Comparison of ENCODE assay signal across 8 mouse cellular contexts in the genomic region with DNA sequence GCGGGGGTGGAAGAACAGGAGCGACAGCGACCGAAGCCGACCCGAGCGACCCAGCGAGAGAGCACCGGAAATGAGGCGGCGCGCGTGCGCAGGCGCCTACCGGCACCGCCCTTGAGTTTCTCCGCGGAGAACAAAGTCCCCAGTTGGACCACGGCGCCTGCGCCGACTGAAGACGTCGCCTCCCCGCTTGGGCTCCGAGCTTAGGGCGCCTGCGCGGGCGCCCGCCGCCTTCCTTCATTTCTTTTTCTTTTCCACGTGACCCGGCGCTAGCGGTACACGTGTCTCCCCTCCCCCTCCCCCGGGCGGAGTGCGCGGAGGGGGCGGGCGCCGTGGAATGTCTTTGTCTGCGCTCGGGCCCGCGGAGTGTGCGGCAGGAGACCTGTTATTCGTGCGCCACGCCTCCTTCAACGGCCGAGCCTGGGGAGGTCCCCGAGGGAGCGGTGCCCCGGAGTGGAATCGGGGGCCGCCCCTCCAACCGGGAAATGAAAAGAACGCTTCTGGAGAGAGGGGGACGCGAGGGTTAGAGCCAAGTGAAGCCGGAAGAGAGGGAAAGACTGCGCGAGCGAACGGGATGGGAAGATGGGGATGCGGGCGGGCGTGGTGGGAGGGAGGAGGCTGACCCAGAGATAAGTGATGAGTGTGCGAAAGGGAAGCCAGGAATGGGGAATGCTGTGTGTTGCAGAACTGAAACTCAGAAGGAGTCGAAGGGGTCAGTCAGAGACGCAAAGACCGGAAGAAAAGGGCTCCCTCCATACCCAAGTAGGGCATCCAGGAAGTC. TPM values are rescaled to one million over a fixed set of nuclear protein-coding genes. Genes with fewer than 3 reads are reported as not detected.
A peak's percentile ranks its signal among the peaks of the same experiment; 100 is the strongest.
DNase-seq lines count a peak whose midpoint lies in the region; ATAC-seq and TF ChIP-seq lines count a peak whose summit lies in the region.

Khdrbs1 (minus strand) TSS at position 72 of the 778 bp plus-strand sequence.

- peak within 1 kb of the TSS; percentile 86 for H3K9ac ChIP-seq in ES-Bruce4 (ENCODE audit: low read depth, poor library complexity, severe bottlenecking)
- H3K9ac ChIP-seq in forebrain, embryonic 13.5 days = peak within 1 kb of the TSS; percentile 100
- peak within 1 kb of the TSS; percentile 99 for H3K9ac ChIP-seq in liver, postnatal 0 days (replicated peaks)
- H3K9ac ChIP-seq in neural tube, embryonic 14.5 days (replicated peaks; ENCODE audit: low read depth, low read length) = peak within 1 kb of the TSS; percentile 100

- peak within 1 kb of the TSS; percentile 92 for H3K4me3 ChIP-seq in ES-Bruce4 (ENCODE audit: low read depth, low read length)
- H3K4me3 ChIP-seq in forebrain, embryonic 13.5 days = peak within 1 kb of the TSS; percentile 100
- peak within 1 kb of the TSS; percentile 99 for H3K4me3 ChIP-seq in liver, postnatal 0 days (ENCODE audit: low read depth, low read length)
- H3K4me3 ChIP-seq in neural tube, embryonic 14.5 days (ENCODE audit: low read depth, low read length) = peak within 1 kb of the TSS; percentile 100

- 0 out of 2 replicates have a peak, but pooled peaks cover 3% of the 10 kb centered on the region for H3K36me3 ChIP-seq in ES-Bruce4 (ENCODE audit: control insufficient read depth, insufficient read depth, low read length, poor library complexity, severe bottlenecking)
- no peaks in the 10 kb centered on the region for H3K36me3 ChIP-seq in forebrain, embryonic 13.5 days (ENCODE audit: poor library complexity, severe bottlenecking)
- no peaks in the 10 kb centered on the region for H3K36me3 ChIP-seq in liver, postnatal 0 days (replicated peaks; ENCODE audit: insufficient read depth, low read length)
- no peaks in the 10 kb centered on the region for H3K36me3 ChIP-seq in neural tube, embryonic 14.5 days (ENCODE audit: control insufficient read depth, insufficient read depth, low read length)

- WGBS in forebrain, embryonic 13.5 days = under 1% methylated on average over 75 of the region's 76 CpGs
- under 1% methylated on average over 76 of the region's 76 CpGs for WGBS in large intestine, adult 2 months
- 1% methylated on average over 61 of the region's 76 CpGs for WGBS in liver, postnatal 0 days (ENCODE audit: insufficient replicate concordance)
- WGBS in neural tube, embryonic 14.5 days = under 1% methylated on average over 67 of the region's 76 CpGs

- ATAC-seq in cerebellum, adult (ENCODE audit: insufficient number of reproducible peaks, low FRiP score, low TSS enrichment) = peak; percentile 97
- ATAC-seq in forebrain, embryonic 13.5 days = peak; percentile 94
- ATAC-seq in liver, postnatal 0 days = peak; percentile 94
- ATAC-seq in neural tube, embryonic 14.5 days (ENCODE audit: low read depth) = peak; percentile 93

- DNase-seq in heart, postnatal 10 days = peak; percentile 98
- DNase-seq in large intestine, adult 2 months (ENCODE audit: low read depth, low spot score) = peak; percentile 79
- peak; percentile 96 for DNase-seq in liver, postnatal 0 days
- peak; percentile 99 for DNase-seq in testis, postnatal 10 days (ENCODE audit: low spot score)

- TF ChIP-seq EP300 in ES-Bruce4 (IDR thresholded peaks at IDR 0.05; ENCODE audit: insufficient read depth, low read depth, low read length) = no peak
- TF ChIP-seq EP300 in liver, postnatal 0 days (IDR thresholded peaks at IDR 0.05; ENCODE audit: low read depth) = peak; percentile 63; the same call in 1 of the 2 replicates

- no peaks in the 10 kb centered on the region for H3K9me3 ChIP-seq in ES-Bruce4 (replicated peaks; ENCODE audit: control insufficient read depth, insufficient read depth, low read length, poor library complexity, severe bottlenecking)
- H3K9me3 ChIP-seq in forebrain, embryonic 13.5 days (replicated peaks) = no peaks in the 10 kb centered on the region
- no peaks in the 10 kb centered on the region for H3K9me3 ChIP-seq in liver, postnatal 0 days (ENCODE audit: low read length)
- no peaks in the 10 kb centered on the region for H3K9me3 ChIP-seq in neural tube, embryonic 14.5 days (ENCODE audit: control insufficient read depth, low read length)

- H3K4me1 ChIP-seq in ES-Bruce4 (ENCODE audit: control insufficient read depth, insufficient read depth, low read length) = peaks cover 2% of the 10 kb centered on the region
- peaks cover 34% of the 10 kb centered on the region for H3K4me1 ChIP-seq in forebrain, embryonic 13.5 days
- H3K4me1 ChIP-seq in liver, postnatal 0 days (ENCODE audit: insufficient read depth) = peaks cover 15% of the 10 kb centered on the region
- peaks cover 17% of the 10 kb centered on the region for H3K4me1 ChIP-seq in neural tube, embryonic 14.5 days (ENCODE audit: control insufficient read depth, insufficient read depth, low read length)

- peak within 1 kb of the TSS; percentile 83 for H3K4me2 ChIP-seq in forebrain, embryonic 13.5 days
- H3K4me2 ChIP-seq in liver, postnatal 0 days (ENCODE audit: low read depth, low read length) = peak within 1 kb of the TSS; percentile 94
- H3K4me2 ChIP-seq in neural tube, embryonic 14.5 days (ENCODE audit: low read depth, low read length) = peak within 1 kb of the TSS; percentile 80

- H3K27me3 ChIP-seq in ES-Bruce4 (ENCODE audit: control insufficient read depth, insufficient read depth, low read length, poor library complexity, severe bottlenecking) = no peaks in the 10 kb centered on the region
- no peaks in the 10 kb centered on the region for H3K27me3 ChIP-seq in forebrain, embryonic 13.5 days
- no peaks in the 10 kb centered on the region for H3K27me3 ChIP-seq in liver, postnatal 0 days (ENCODE audit: insufficient read depth, low read length)
- H3K27me3 ChIP-seq in neural tube, embryonic 14.5 days (ENCODE audit: control insufficient read depth, insufficient read depth, low read length) = no peaks in the 10 kb centered on the region

- no peak for TF ChIP-seq CTCF in ES-Bruce4 (IDR thresholded peaks at IDR 0.05; ENCODE audit: low read depth, low read length)
- no peak for TF ChIP-seq CTCF in liver, postnatal 0 days (IDR thresholded peaks at IDR 0.05; ENCODE audit: low read depth)

- intact Hi-C loops in heart, postnatal 10 days (cut with DNase I) = loop anchor here (5.0 kb wide), 2 partner anchors 40 to 75 kb away; no protein-coding TSS in a partner anchor

- H3K27ac ChIP-seq in ES-Bruce4 (ENCODE audit: insufficient read depth, low read length) = peak within 1 kb of the TSS; percentile 67
- H3K27ac ChIP-seq in forebrain, embryonic 13.5 days = peak within 1 kb of the TSS; percentile 99
- peak within 1 kb of the TSS; percentile 97 for H3K27ac ChIP-seq in liver, postnatal 0 days (ENCODE audit: low read depth)
- peak within 1 kb of the TSS; percentile 100 for H3K27ac ChIP-seq in neural tube, embryonic 14.5 days (ENCODE audit: low read depth, low read length)

- peak; percentile 22 for TF ChIP-seq POLR2A in ES-Bruce4 (IDR thresholded peaks at IDR 0.05; ENCODE audit: insufficient read depth, low read length)

RNA-seq across cellular contexts. Expression of gene Khdrbs1, which starts in this region (rescaled TPM):
- 179 and 182 TPM in 2 replicates for polyA plus RNA-seq in ES-Bruce4 (2011; ENCODE audit: insufficient read depth, insufficient read length, low read depth, missing spikeins)
- polyA plus RNA-seq in forebrain, embryonic 13.5 days (2015; fragmentation: Nextera tagmentation; extraction: Ambion mirVana) = 190 TPM in 2 replicates
- total RNA-seq in heart, postnatal 10 days (2021) = 10 to 100 TPM; 67.8 to 76.8 TPM
- polyA plus RNA-seq in large intestine, adult 2 months (2012; rRNA removed) = 13.9 and 16.1 TPM in 2 replicates
- 18.7 and 19.6 TPM in 2 replicates for polyA plus RNA-seq in liver, postnatal 0 days (2015; fragmentation: Nextera tagmentation; extraction: Ambion mirVana)
- polyA plus RNA-seq in neural tube, embryonic 14.5 days (2014; fragmentation: Nextera tagmentation; extraction: Ambion mirVana) = 105 and 141 TPM in 2 replicates

Comparison
In these comparisons a context has a peak if more than half of its experiments do, and no peak if none do; other contexts are left out.
1. Peak in every context shown above with its lines: DNase-seq, ATAC-seq, H3K4me3 ChIP-seq and H3K27ac ChIP-seq.